Mouse (Mus musculus): ENCODE data around the gene Inip.

DNA sequence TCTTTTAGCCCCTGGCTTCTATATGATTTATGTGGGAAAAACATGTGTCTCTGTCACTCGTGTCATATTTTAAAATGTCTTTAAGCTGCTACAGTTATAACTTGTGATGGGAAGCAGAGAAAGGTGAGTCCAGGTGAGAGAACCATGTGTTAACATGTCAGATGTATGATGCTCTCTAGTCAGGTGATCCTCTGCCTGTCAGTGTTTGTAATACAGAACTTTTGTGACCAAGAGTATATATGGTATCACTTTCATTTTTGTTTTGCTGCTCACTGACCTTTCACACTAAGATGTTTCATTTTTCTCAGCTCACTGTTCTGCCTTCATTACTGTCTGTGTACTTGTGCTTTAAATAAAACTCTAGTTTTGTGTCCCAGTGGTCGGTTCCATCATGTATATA lies 72.5 kb downstream of the Inip start:
- no peak for TF ChIP-seq CTCF (conservative IDR thresholded peaks at IDR 0.05 in 1 of 2, IDR thresholded peaks at IDR 0.05 in 1 of 2; ENCODE audit: low read depth in 2 of 2, low read length in 2 of 2)
- TF ChIP-seq MAX (IDR thresholded peaks at IDR 0.05; ENCODE audit: low read length), result no peak
- TF ChIP-seq POLR2A (IDR thresholded peaks at IDR 0.05; ENCODE audit: low read depth, low read length), result no peak
- no peak for TF ChIP-seq CHD2 (IDR thresholded peaks at IDR 0.05; ENCODE audit: low read length)
- no peak for TF ChIP-seq SMC3 (IDR thresholded peaks at IDR 0.05; ENCODE audit: low read depth, low read length)
- no peak for TF ChIP-seq EP300 (IDR thresholded peaks at IDR 0.05; ENCODE audit: low read length)
- no peak for TF ChIP-seq USF1 (IDR thresholded peaks at IDR 0.05; ENCODE audit: low read depth, low read length)
- TF ChIP-seq KAT2A (IDR thresholded peaks at IDR 0.05; ENCODE audit: insufficient replicate concordance, low read length), result no peak
- TF ChIP-seq RAD21 (IDR thresholded peaks at IDR 0.05; ENCODE audit: low read depth, low read length), result no peak
